In the genomic region with DNA sequence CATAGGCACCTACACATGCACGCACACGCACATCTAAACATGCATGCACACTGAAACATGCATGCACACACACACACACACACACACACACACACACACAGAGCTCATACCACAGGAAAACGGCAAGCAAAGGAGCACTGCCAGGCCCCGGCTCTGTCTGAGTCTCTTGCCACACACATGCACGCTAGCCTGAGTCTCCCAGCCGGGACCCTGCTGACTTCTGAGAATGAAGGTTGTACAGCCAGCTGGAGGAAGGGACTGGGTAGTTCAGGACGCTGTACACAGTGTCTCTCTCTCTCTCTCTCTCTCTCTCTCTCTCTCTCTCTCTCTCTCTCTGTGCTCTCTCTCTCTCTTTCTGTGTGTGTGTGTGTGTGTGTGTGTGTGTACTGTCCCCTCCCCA, we compare ENCODE assay signal across 13 mouse cellular contexts. TPM values are rescaled to one million over a fixed set of nuclear protein-coding genes. Genes with fewer than 3 reads are reported as not detected.
DNase-seq lines count a peak whose midpoint lies in the region; ATAC-seq lines count a peak whose summit lies in the region.
"Had no signal": no experiment of that assay in that cellular context is flagged by ENCODE, and none has a peak within 500 bp of the region (broad histone marks: within the 10 kb centered on the region; RNA-seq: fewer than 3 reads in every experiment).

No protein-coding gene starts in this region.

- ATAC-seq in kidney, embryonic 16.5 days (ENCODE audit: low FRiP score, low TSS enrichment) = peak; percentile 33; the same call in 1 of the 2 replicates
- ATAC-seq in embryonic facial prominence, embryonic 11.5 days (replicated peaks; ENCODE audit: insufficient number of reproducible peaks, low FRiP score, low TSS enrichment, low read depth) = no peak
- no peak for ATAC-seq in hindbrain, embryonic 14.5 days (ENCODE audit: low FRiP score)
- ATAC-seq in midbrain, embryonic 15.5 days (replicated peaks) = no peak; the same call in 1 of the 2 replicates

- intact Hi-C loops in heart, postnatal 14 days (cut with DNase I) = no loop called here

- H3K36me3 ChIP-seq in kidney, embryonic 16.5 days (ENCODE audit: insufficient read depth, low read length) = no peaks in the 10 kb centered on the region
- H3K36me3 ChIP-seq in embryonic facial prominence, embryonic 11.5 days (replicated peaks; ENCODE audit: control insufficient read depth, insufficient read depth, low read depth, low read length) = no peaks in the 10 kb centered on the region
- H3K36me3 ChIP-seq in hindbrain, embryonic 14.5 days (replicated peaks; ENCODE audit: control insufficient read depth, insufficient read depth) = no peaks in the 10 kb centered on the region
- no peaks in the 10 kb centered on the region for H3K36me3 ChIP-seq in midbrain, embryonic 15.5 days (replicated peaks)
- H3K36me3 ChIP-seq: embryonic facial prominence, embryonic 15.5 days; liver, embryonic 13.5 days had no signal

- no peaks in the 10 kb centered on the region for H3K27me3 ChIP-seq in kidney, embryonic 16.5 days (ENCODE audit: insufficient read depth, low read length)
- no peaks in the 10 kb centered on the region; the same call in 1 of the 2 replicates for H3K27me3 ChIP-seq in embryonic facial prominence, embryonic 11.5 days (ENCODE audit: control insufficient read depth, insufficient read depth, low read length)
- H3K27me3 ChIP-seq in hindbrain, embryonic 14.5 days (ENCODE audit: control insufficient read depth, insufficient read depth, low read length) = no peaks in the 10 kb centered on the region
- no peaks in the 10 kb centered on the region for H3K27me3 ChIP-seq in midbrain, embryonic 15.5 days (replicated peaks)
- H3K27me3 ChIP-seq: embryonic facial prominence, embryonic 15.5 days; liver, embryonic 13.5 days had no signal

- peaks cover 3% of the 10 kb centered on the region; the same call in 1 of the 2 replicates for H3K9me3 ChIP-seq in kidney, embryonic 16.5 days (ENCODE audit: low read length)
- H3K9me3 ChIP-seq in embryonic facial prominence, embryonic 11.5 days (replicated peaks; ENCODE audit: control insufficient read depth, low read length) = peaks cover 3% of the 10 kb centered on the region; the same call in 1 of the 2 replicates
- H3K9me3 ChIP-seq in hindbrain, embryonic 14.5 days (ENCODE audit: control insufficient read depth, low read length) = peaks cover 3% of the 10 kb centered on the region
- no peaks in the 10 kb centered on the region for H3K9me3 ChIP-seq in midbrain, embryonic 15.5 days
- H3K9me3 ChIP-seq: liver, embryonic 13.5 days had no signal

- no peak overlapping the region for H3K4me2 ChIP-seq in kidney, embryonic 16.5 days (replicated peaks; ENCODE audit: low read depth, low read length)
- no peak overlapping the region for H3K4me2 ChIP-seq in embryonic facial prominence, embryonic 11.5 days (ENCODE audit: low read depth, low read length)
- H3K4me2 ChIP-seq in hindbrain, embryonic 14.5 days (replicated peaks) = no peak overlapping the region
- no peak overlapping the region for H3K4me2 ChIP-seq in midbrain, embryonic 15.5 days
- H3K4me2 ChIP-seq: embryonic facial prominence, embryonic 15.5 days; liver, embryonic 13.5 days had no signal

- DNase-seq in kidney, adult 18-20 months = no peak
- no peak for DNase-seq in embryonic facial prominence, embryonic 11.5 days (ENCODE audit: low spot score)
- no peak for DNase-seq in hindbrain, embryonic 14.5 days (ENCODE audit: low spot score)
- DNase-seq in frontal cortex, postnatal 10 days (ENCODE audit: low spot score in 2 of 2) = no peak
- no peak for DNase-seq in heart, postnatal 14 days
- DNase-seq: cerebellum, adult 9-11 months; kidney, adult 8-10 months; layer of hippocampus, postnatal 36 days; liver, embryonic 13.5 days had no signal

- H3K27ac ChIP-seq in kidney, embryonic 16.5 days (ENCODE audit: low read length) = peak overlapping the region; percentile 82
- 0 out of 2 replicates have a peak overlapping the region, but pooled peaks have one; percentile 17 for H3K27ac ChIP-seq in embryonic facial prominence, embryonic 11.5 days (replicated peaks; ENCODE audit: low read depth, low read length)
- peak overlapping the region; percentile 20; the same call in 1 of the 2 replicates for H3K27ac ChIP-seq in hindbrain, embryonic 14.5 days
- H3K27ac ChIP-seq in midbrain, embryonic 15.5 days = peak overlapping the region; percentile 15; the same call in 1 of the 2 replicates
- H3K27ac ChIP-seq: embryonic facial prominence, embryonic 15.5 days; liver, embryonic 13.5 days; macrophage had no signal

- no peak overlapping the region for H3K4me3 ChIP-seq in kidney, embryonic 16.5 days (ENCODE audit: low read length)
- H3K4me3 ChIP-seq in embryonic facial prominence, embryonic 11.5 days (ENCODE audit: low read depth, low read length) = no peak overlapping the region
- no peak overlapping the region for H3K4me3 ChIP-seq in hindbrain, embryonic 14.5 days (replicated peaks; ENCODE audit: low read length)
- no peak overlapping the region for H3K4me3 ChIP-seq in midbrain, embryonic 15.5 days
- H3K4me3 ChIP-seq: embryonic facial prominence, embryonic 15.5 days; liver, embryonic 13.5 days had no signal

- 34% methylated on average over 7 of the region's 7 CpGs for WGBS in kidney, embryonic 16.5 days
- 43% methylated on average over 7 of the region's 7 CpGs for WGBS in embryonic facial prominence, embryonic 11.5 days
- WGBS in hindbrain, embryonic 14.5 days = 39% methylated on average over 7 of the region's 7 CpGs
- 31% methylated on average over 7 of the region's 7 CpGs for WGBS in midbrain, embryonic 15.5 days

- H3K9ac ChIP-seq in kidney, embryonic 16.5 days (replicated peaks; ENCODE audit: low read length) = no peak overlapping the region
- H3K9ac ChIP-seq in embryonic facial prominence, embryonic 11.5 days (replicated peaks; ENCODE audit: low read length) = no peak overlapping the region
- H3K9ac ChIP-seq in hindbrain, embryonic 14.5 days = no peak overlapping the region
- no peak overlapping the region for H3K9ac ChIP-seq in midbrain, embryonic 15.5 days
- H3K9ac ChIP-seq: embryonic facial prominence, embryonic 15.5 days; liver, embryonic 13.5 days had no signal

- peaks cover 29% of the 10 kb centered on the region for H3K4me1 ChIP-seq in kidney, embryonic 16.5 days (ENCODE audit: insufficient read depth, low read length)
- H3K4me1 ChIP-seq in embryonic facial prominence, embryonic 11.5 days (ENCODE audit: control insufficient read depth, insufficient read depth, low read length) = peaks cover 2% of the 10 kb centered on the region; the same call in 1 of the 2 replicates
- H3K4me1 ChIP-seq in hindbrain, embryonic 14.5 days (replicated peaks; ENCODE audit: control insufficient read depth, insufficient read depth, low read length) = peaks cover 15% of the 10 kb centered on the region
- peaks cover 11% of the 10 kb centered on the region for H3K4me1 ChIP-seq in midbrain, embryonic 15.5 days

RNA-seq across cellular contexts. Expression of gene Fam222a, which starts 17.4 kb away (rescaled TPM):
- polyA plus RNA-seq in kidney, embryonic 16.5 days (2015; fragmentation: Nextera tagmentation; extraction: Ambion mirVana) = 4.1 and 4.5 TPM in 2 replicates
- polyA plus RNA-seq in embryonic facial prominence, embryonic 11.5 days (2014; fragmentation: Nextera tagmentation; extraction: Ambion mirVana) = 2.5 and 2.7 TPM in 2 replicates
- polyA plus RNA-seq in hindbrain, embryonic 14.5 days (2014; fragmentation: Nextera tagmentation; extraction: Ambion mirVana) = 6.6 and 6.7 TPM in 2 replicates
- 7.1 and 8.1 TPM in 2 replicates for polyA plus RNA-seq in midbrain, embryonic 15.5 days (2015; fragmentation: Nextera tagmentation; extraction: Ambion mirVana)
- total RNA-seq in heart, postnatal 14 days (2021) = 1 to 10 TPM; 3.2 to 5.4 TPM

Comparison
In these comparisons a context has a peak if more than half of its experiments do, and no peak if none do; other contexts are left out.
1. H3K27ac ChIP-seq: peak in every context shown above with its lines; median percentile 82 in kidney, embryonic 16.5 days; 20 in hindbrain, embryonic 14.5 days; 17 in embryonic facial prominence, embryonic 11.5 days; 15 in midbrain, embryonic 15.5 days.